Mouse (Mus musculus): ENCODE measurements around the gene Pheta1.

Gene Pheta1

DNA sequence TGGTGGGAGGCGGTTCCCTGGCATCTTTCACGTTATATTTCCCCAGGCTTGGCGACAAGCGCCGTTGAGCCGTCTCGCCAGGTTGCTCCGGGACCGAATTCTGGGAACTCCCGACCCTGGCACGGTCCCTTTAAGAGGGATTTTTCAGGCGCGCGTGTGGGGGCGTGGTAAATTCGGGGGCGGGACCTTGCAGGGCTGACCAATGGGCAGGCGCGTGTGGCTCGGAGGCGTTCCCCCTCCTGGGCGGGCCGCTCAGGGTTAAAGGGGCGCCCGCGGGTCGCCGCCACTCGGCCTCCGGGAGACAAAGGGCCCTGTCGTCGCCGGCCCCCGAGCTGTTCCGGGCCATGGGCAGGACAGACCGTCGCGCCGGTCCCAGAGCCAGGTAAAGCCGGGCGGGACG, at the start of gene Pheta1:
Pheta1 (plus strand) TSS at position 242 of the 400 bp plus-strand sequence.
- peak; percentile 92 for DNase-seq (ENCODE audit: low spot score)

DNA sequence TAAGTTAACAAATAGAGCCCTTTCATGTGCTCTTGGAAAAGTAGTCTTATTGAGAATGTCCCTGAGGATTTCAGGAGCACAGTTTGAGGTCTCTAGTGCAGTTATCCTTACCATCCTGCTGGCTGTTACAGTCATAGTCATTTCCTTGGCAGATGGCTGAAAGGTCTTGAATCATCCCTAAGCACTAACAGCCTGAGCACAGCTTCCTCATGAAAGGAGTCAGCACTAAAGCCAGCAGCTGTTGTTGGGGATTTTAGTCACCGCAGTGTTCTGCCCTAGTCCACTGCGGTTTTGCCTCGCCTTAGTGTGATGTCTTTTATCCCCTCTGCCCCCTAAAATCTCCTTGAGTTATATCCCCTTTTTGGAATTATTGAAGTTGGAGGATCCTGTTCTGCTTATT, 41.6 kb upstream of the Pheta1 start:
- DNase-seq (ENCODE audit: low spot score) = peak; percentile 35

DNA sequence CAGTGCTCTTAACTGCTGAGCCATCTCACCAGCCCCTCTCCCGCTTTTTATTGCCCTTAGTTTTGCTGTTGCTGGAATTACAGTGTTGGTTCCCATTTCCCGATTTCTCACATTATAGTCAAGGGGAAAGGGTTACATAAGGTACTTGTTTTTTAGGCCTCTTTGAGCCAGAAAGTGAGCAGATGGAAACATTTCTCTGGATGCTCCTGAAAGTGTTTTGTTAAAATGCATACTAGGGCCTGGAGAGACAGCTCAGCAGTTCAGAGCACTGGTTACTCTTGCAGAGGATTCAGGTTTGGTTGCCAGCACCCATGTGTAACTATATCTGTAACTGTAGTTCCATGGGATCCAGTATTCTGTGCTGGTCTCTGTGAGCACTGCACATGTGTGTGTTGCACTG, 40.6 kb upstream of the Pheta1 start:
- DNase-seq (ENCODE audit: low spot score) = no peak

DNA sequence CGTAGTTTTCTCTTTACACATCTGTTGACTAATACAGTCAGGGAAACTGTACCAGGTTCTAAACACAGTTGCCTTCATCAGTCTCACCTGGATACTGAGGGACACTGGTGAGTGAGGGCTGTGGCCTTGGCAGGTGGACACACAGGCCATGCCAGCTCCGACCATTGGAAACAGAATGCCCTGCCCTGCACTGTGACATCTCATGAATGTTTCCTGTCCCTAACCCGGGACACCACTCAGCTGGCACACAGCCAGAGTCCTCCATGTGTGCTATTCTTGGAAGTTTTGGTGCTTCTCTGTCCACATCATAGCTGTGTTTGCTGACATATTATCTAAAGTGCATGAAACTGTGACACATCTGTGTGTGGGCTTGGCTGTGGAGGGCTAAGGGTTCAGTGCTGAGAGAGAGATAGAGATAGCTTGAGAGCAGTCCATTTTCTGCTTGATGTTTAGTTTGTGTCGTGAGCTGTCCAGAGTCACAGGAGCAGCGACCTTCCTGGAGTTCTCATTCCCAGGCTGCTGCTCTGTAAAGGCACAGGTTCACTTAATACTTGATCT, 39.0 kb upstream of the Pheta1 start:
- DNase-seq (ENCODE audit: low spot score) = peak; percentile 22

DNA sequence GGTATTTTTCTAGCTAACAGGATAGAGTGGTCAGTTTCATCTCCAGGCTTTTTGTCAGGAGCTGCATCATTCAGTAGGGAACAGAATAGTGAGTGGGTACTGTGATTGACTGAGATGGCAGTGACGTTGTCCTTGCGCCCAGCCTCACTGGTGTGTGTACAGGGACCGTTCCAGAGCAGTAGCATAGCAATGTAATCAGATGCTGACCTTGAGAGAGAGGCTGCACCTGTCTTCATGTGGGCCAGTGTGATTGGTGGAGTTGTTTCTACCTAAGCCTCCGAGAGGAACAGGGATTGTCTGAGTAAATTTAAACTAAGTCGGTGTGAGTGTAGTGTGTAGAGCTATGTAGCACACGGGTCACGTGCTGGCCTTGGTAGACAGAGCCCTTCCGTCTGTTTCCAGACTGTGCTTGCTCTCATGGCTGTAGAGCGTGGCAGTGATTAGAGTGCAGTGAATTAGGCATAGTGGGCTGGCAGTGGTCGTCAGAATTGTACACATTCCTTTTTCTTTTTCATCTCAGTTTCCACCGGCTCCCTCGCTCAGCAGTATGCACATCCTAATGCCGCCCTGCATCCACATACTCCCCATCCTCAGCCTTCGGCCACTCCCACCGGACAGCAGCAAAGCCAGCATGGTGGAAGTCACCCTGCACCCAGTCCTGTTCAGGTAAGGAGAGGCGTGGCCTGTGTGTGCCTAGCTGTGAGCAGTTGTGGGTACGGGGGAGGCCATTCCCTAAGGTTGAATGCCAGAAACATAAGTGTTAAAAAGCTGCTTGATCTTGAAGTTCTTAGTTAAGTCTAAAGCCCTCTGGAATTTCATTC, 38.2 kb upstream of the Pheta1 start:
- no peak for DNase-seq (ENCODE audit: low spot score)

DNA sequence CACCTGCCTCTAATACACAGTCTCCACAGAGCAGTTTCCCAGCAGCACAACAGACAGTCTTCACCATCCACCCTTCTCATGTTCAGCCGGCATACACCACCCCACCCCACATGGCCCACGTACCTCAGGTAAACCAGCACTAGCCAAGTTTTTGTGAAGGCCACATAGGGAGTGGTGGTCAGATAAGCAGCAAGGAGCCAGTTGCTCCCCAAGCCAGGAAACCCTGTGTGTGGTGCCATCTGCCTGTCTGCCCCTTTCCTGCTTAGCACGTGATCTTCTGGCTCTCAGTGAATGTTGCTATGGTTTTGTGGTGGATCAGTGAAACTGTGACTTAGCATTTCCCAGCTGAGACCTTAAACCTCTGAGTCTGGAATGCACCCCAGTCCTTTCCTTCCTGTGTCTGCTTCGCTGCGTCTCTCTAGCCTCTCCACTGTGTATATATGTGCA, 37.3 kb upstream of the Pheta1 start:
- no peak for DNase-seq (ENCODE audit: low spot score)

DNA sequence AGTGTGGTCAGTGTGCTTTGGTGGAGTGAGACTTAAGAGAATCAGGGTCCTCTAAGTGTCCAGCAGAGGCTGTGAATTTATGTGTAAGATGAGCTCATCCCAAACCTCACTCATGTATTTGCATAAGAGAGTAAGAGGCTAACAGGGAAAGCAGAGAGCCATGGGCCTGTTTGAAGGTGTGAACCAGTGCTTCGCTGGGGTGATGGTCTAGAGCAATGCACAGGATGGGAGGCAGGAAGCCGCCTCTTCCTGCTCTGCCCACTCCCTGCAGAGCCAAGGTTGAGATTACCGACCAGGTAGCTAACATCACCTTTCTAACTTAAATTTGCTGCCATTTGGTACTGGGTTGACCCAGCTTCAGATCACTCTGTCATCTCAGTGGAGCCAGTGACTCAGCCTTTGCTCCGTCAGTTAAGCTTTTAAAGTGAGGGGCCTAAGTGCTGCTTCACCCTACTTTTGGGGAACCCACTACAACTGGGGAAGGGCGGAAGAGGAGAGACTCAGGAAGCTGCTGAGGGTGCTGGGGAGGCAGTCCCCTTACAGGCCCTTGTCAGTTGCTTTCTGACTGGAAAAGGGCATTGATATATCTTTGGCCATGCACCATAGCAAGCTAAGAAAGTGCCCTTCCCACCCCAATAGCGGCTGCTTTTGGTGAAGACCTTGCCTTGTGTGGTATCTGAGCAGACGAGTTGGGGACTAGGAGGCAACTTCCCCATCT, 36.1 kb upstream of the Pheta1 start:
- no peak for DNase-seq (ENCODE audit: low spot score)

DNA sequence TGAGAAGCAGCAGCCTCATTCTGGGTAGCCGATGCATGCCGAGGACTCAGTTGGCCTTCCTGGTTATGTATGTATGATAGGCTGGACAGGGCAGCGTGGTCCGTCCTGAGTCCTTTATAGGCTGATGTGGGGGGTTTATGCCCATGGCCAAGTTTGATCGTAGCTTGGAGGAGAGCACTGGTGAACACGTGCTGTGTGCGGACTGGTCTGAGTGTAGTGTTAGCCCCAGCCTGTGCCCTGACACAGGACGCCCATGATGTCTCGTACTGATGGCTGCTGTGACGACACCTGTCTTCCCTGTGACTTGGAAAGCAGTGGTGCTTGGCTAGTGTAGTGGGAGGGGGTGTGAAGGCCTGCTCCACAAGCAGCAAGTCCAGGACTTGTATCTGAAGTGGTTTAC, 35.0 kb upstream of the Pheta1 start:
- DNase-seq (ENCODE audit: low spot score) = no peak

DNA sequence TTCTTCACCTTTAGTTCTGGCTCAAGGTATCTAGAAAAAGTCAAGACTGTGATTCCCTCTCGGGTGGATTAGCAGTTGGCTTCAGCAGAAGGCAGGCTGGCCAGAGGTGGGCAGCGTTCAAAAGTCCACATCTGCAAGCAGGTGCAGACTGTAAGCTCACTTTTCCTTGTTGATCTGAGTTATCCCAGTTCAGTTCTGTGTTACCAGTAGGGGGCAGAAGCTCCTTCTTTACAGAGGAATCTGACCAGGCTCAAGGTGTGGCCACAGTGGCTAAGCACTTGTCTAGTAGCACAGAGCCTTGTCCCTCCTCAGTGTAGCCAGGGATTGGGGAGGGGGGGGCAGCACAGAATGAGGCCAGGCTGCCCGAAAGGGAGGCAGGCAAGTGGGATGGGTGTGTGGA, 33.7 kb upstream of the Pheta1 start:
- peak; percentile 78 for DNase-seq (ENCODE audit: low spot score)

DNA sequence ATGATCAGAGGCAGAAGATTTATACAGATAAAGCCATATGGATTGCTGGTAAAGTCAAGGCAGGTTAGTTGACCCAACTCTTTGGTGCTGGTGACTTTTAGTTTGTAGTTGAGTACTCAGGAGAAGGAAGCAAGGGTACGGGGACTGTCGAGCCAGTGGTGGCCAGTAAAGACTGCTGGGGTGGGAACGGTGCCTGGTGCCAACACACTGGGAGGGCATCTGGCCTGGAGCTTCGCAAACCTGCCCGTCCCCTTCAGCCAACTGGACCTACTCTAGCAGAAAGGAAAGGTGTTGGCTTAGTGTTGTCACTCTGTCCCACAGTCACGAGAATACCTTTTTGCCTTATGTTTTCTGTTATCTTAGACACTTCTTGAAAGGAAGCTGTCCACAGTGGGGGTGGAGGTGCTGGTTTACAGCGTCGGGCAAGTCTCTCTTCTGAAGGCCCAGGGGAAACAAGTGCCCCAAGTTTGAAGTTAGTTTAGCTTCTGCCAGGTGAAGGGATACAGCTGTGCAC, 32.9 kb upstream of the Pheta1 start:
- DNase-seq (ENCODE audit: low spot score) = no peak

DNA sequence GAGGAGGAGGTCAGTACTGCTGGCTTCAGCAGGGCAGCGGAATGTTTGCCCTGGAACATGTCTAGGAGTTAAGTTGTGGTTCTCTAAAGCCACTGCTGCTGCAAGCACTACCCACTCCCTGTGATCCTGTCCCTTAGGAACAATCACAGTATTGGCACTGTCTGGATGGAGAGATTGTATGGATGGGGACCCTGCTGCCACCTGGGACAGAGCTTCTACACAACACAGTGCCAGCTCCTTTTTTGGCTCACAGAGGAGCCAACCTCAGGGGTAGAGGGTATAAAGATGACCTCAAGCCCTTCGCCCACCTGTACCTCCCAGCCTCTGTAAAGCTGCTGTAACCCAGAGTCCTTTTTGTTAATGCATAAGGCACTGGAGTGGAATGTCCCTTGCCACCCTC, 32.2 kb upstream of the Pheta1 start:
- DNase-seq (ENCODE audit: low spot score) = no peak

DNA sequence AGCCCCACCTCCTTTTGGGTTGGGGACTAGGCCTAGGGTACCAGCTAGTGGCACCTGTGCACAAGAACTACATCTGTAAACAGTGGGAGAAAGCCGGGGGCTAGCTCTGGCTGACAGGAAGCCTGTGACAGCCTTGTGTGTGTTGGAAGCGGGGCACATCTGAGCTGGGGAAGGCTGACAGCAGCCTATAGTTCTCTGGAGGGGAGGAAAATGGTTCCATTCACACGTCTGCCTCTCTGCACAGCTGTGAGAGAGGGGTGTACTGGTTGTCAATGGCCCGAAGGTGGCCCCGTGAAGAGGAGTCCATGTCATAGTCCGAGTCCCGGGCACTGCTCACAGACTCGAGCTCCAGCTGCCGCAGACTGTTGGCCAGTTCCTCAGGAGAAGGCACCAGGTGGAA, 31.2 kb upstream of the Pheta1 start:
- DNase-seq (ENCODE audit: low spot score) = no peak

DNA sequence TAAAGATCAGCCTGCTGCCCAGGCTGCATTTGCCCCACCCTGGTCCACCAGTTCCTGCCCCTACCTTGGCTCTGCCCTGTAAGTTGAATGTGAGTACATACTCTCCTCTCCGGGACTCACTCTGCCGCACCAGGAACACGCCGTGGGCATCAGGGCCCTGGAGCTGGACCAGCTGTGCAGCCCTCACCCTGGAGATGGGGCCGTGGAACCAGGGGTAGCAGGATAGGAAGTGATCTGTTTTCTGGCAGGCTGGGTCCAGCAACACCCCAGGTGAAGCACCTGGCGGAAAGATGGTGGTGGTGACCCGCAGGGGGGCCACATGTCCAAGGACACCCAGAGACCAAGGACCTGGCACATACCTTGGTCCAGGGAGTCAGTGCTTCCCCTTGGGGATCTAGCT, 30.4 kb upstream of the Pheta1 start:
- DNase-seq (ENCODE audit: low spot score) = no peak

DNA sequence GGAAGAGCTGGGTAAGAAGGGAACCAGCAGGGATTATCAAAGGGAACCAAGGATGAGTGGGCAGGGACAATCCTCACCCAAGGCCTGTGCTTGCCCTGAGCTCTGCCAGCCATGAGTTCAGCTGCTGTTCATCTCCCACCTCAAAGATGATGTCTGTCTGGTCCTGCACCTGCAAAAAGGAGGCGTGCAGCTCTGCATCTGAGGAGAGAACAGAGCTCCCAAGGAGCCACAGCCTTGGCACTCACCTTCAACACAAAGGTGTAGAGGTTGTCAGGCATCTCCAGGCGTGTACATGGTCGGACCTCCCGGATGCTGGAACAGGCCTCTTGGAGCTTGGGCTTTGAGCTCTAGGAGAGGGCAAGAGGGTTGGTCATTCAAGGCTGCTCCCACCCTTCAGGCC, 29.9 kb upstream of the Pheta1 start:
- no peak for DNase-seq (ENCODE audit: low spot score)

DNA sequence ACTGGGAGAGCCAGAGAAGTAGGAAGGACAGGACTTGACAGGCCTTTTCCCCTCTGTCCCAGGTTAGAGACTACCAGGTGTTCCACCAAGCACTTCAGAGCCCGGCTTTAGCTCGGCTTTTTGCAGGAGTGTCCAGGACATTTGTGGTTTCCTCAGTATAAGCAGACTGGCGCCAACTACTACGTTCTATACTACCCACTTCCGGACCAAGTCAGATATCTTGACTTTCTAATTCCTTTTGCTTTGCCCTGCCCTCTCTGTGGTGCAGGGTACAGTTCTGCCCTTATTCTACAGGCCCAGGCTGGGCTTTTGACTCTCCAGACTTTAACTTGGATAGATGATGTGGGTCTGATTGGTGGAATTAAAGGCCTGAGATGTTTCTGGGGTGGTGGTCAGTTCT, 29.2 kb upstream of the Pheta1 start:
- no peak for DNase-seq (ENCODE audit: low spot score)

DNA sequence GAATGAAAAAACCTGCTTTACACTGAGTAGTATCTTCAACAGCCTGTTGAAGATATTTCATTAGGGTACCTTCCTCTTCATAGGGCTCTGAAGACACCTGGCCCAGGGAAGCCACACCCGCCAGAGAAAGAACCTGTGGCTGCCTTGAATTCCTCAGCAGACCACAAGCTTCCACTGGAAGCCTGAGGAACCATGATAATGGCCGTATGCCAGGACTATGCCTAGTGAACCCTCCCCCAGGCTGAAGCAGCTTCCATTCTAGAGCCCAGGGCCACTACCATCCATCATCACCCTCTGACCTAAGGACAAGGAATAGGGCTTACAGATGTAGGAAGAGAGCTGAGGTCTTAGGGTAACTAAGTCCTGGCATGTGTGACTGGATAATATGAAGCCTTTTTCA, 28.6 kb upstream of the Pheta1 start:
- DNase-seq (ENCODE audit: low spot score) = no peak

DNA sequence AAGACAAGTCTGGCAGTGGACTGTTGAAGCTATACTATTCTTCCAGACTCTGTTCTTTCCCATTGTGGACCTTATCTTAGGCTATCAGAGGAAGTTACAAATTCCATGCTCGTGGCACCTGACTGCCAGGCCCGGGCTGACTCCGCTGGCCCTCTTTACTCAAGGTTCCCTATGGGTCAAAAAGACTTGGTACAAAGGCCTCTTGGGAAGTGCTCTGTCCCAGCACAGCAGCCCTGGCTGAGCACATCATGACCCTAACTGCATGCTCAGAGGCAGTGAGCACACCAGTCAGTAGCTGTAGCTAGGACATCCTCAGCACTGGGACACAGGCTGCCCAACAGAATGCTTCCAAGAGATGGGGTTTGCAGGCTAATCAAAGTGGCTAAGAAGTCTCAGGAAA, 28.1 kb upstream of the Pheta1 start:
- no peak for DNase-seq (ENCODE audit: low spot score)

DNA sequence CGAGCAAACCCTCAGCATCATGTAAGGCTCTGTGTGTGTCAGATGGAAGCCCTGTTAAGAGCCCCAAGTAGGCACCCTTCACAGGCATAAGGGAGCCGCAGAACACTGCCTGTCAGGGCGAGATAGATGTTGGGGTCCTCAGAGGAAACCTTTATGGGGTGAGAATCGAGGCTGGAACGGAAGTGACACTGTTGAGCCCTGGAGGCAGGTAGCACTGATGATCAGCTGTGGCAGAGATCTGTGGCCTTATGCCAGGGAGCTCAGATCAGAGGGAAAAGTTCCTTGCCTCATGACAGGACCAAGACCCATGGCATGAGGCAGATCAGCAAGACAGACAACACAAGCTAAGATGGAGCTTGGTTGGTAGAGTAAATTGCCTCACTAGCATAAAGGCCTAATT, 27.7 kb upstream of the Pheta1 start:
- DNase-seq (ENCODE audit: low spot score) = no peak

DNA sequence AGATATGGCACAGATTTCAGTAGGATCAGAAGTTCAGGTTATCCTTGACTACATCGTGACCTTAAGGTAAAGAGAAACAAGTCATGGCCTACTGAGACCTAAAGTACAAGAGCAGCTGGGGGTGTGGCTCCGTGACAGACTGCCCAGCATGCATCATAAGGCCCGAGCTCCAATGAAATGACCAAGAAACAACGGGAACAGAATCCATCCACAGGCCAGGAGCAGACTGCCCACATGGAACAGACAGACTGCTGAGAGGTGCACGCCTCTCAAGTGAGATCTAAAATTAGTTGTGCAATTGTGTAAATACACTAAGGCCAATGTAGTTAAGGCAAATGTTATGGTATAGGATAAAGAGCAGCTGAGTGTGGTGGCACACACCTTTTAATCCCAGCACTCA, 27.2 kb upstream of the Pheta1 start:
- DNase-seq (ENCODE audit: low spot score) = no peak

DNA sequence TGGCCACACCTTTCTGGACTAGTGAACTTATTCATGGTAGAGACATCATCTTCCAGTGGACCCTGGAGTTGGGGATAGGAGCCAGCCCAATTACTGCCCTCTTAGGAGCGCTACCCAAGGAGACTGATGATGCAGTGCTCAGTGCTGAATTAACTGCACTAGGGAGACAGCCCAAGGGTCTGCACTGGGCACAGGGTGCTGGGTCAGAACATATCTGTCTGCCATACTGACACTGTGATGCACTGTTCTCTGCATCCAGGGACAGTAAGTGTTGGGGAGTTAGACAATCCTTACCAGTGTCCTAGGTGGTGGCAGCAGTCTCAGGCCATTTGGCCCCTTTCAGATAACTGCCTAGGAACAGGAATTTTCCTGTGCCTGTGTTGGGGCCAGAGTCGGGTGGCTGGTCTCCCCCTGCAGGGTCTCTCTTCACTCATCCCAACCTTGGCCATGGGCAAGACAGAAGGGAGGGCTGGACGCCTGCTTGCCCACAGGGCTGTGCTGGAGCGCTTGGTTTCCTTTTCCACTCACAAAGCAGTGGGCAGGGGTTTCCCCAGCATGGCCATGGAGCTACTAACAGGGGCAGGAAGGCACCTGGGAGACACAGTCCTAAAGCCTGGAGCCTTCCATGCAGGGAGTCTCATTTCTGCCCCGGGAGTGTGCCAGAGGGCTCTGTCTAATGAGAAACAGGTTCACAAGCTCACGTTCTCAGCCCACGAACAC, 25.8 kb upstream of the Pheta1 start:
- DNase-seq (ENCODE audit: low spot score) = no peak

DNA sequence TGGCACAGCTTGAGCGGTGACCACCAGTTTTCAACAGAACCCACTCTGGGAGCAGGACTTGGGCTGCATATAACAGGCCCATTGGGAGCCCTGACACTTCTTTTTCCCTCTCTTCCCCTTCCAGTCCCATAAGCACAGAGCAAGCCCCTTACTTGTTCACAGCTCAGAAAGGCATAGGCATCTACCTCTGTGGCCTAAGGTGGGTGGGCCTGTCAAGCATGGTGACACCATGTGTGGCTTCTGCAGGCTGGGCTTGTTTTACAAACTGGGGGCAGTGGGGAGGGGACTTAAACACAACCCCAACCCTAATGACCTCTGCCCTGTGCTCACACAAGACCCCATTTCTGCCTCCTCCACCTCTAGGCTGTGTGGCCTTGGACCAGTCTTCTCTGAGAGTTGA, 25.1 kb upstream of the Pheta1 start:
- DNase-seq (ENCODE audit: low spot score) = no peak

DNA sequence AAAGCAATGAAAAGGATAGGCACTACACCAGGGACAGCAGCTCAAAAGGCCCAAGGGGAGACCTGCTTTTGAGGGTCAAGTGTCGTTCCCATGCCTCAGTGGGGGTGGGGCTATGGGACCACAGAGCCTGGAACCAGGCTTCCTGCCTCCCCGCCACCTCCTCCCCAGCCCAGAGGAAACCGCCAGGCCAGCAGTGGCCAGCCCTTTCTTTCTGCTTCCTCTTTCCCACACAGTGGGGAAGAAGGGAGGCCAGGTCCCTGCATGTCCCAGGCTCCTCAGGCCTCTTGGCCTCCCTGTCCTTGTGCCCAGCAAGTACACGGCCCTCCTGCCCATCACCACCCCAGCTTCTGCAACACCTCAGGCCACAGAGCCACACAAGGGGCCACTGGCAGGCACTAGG, 24.7 kb upstream of the Pheta1 start:
- no peak for DNase-seq (ENCODE audit: low spot score)
